In the genomic region with DNA sequence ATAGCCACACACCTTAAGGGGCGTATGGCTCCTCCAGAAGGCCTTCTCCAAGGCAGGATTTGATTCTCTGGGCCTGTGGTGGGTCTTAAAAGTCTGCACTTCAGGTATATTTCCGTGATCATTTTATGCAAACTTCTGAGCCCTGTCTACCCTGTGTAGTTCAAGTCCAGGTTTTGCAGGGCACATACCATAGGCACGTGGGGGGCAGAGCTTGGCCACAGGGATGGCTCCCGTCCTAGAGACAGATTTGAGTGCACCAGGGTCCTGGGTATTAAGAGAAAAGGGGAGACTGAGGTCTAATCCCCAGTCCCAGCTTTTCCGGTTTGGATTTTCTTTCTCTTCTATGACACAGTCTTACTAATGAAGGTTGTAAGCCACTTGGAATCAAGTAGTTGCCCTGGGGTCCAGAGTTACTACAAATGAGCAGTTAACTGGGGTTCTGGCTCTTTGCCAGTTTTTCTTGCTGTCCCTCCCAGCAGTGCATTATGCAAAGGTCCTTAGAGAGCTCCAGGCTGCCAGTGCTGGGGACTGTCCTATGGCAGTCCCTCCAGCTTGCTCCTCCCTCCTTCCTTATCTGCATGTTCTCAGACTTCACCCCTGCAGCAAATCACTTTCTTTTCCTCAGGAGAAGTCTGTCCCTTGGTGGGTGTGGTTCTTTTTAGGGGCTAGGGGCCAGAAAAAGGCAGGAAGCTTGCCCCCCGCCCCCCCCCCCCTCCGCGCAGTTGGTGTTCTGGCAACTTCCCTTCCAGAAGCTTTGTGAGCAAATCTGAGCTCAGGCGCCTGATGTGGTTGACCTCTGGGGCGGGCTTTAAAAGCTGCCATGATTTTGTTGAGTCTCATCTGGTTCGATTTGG, we compare ENCODE assay signal across 8 mouse cellular contexts.
A peak's percentile ranks its signal among the peaks of the same experiment; 100 is the strongest.
DNase-seq lines count a peak whose midpoint lies in the region; ATAC-seq and TF ChIP-seq lines count a peak whose summit lies in the region.

No protein-coding gene starts in this region.

- no peaks in the 10 kb centered on the region for H3K9me3 ChIP-seq in liver, embryonic 14.5 days (ENCODE audit: control insufficient read depth, low read length)
- H3K9me3 ChIP-seq in neural tube, embryonic 11.5 days (ENCODE audit: control insufficient read depth, low read length) = no peaks in the 10 kb centered on the region

- no peak overlapping the region for H3K27ac ChIP-seq in liver, embryonic 14.5 days
- no peak overlapping the region for H3K27ac ChIP-seq in neural tube, embryonic 11.5 days (ENCODE audit: low read depth, low read length)

- no peak overlapping the region for H3K9ac ChIP-seq in liver, embryonic 14.5 days (replicated peaks)
- H3K9ac ChIP-seq in neural tube, embryonic 11.5 days (ENCODE audit: low read length) = no peak overlapping the region

- H3K4me1 ChIP-seq in liver, embryonic 14.5 days (replicated peaks; ENCODE audit: control insufficient read depth in 2 of 2, insufficient read depth in 2 of 2, low read length in 1 of 2) = peaks cover 0 to 7% of the 10 kb centered on the region in 2 experiments; a peak in 2 of 4 replicates
- 0 out of 2 replicates have a peak, but pooled peaks cover 3% of the 10 kb centered on the region for H3K4me1 ChIP-seq in neural tube, embryonic 11.5 days (ENCODE audit: control insufficient read depth, insufficient read depth, low read length)

- ATAC-seq in liver, embryonic 14.5 days (ENCODE audit: insufficient read depth) = peak; percentile 77
- ATAC-seq in neural tube, embryonic 11.5 days (ENCODE audit: insufficient read depth, low FRiP score, low TSS enrichment) = peak; percentile 81

- no peaks in the 10 kb centered on the region for H3K27me3 ChIP-seq in liver, embryonic 14.5 days (ENCODE audit: control insufficient read depth, insufficient read depth, low read length)
- H3K27me3 ChIP-seq in neural tube, embryonic 11.5 days (ENCODE audit: control insufficient read depth, insufficient read depth, low read length) = no peaks in the 10 kb centered on the region

- H3K36me3 ChIP-seq in liver, embryonic 14.5 days (replicated peaks; ENCODE audit: control insufficient read depth, insufficient read depth, low read depth) = no peaks in the 10 kb centered on the region
- H3K36me3 ChIP-seq in neural tube, embryonic 11.5 days (ENCODE audit: control insufficient read depth, insufficient read depth, low read length) = no peaks in the 10 kb centered on the region; the same call in 1 of the 2 replicates

- no peak overlapping the region for H3K4me2 ChIP-seq in liver, embryonic 14.5 days (ENCODE audit: low read depth)
- H3K4me2 ChIP-seq in neural tube, embryonic 11.5 days (ENCODE audit: low read depth) = no peak overlapping the region

- no peak for TF ChIP-seq EP300 in liver, embryonic 14.5 days (IDR thresholded peaks at IDR 0.05; ENCODE audit: low read depth)

- no peak for TF ChIP-seq CTCF in liver, embryonic 14.5 days (IDR thresholded peaks at IDR 0.05; ENCODE audit: low read depth)

- DNase-seq in spleen, postnatal 36 days (ENCODE audit: low spot score in 2 of 2) = peak; percentile 1 to 2
- DNase-seq in spleen, adult 12 weeks (ENCODE audit: low spot score) = no peak
- DNase-seq in gonadal fat pad, adult 2 months (ENCODE audit: low read depth) = peak; percentile 4
- DNase-seq in induced T-regulatory cell, adult 2 months (ENCODE audit: low read depth) = peak; percentile 21
- peak; percentile 22 to 30 (median 28) for DNase-seq in liver, embryonic 14.5 days (ENCODE audit: low read depth in 3 of 3, low spot score in 3 of 3)
- DNase-seq in neural tube, embryonic 11.5 days (ENCODE audit: low spot score) = peak; percentile 36
- DNase-seq in thymus, postnatal 0 days (ENCODE audit: low spot score) = no peak
- no peak for DNase-seq in frontal cortex, postnatal 14 days (ENCODE audit: low spot score in 2 of 2)

- WGBS in liver, embryonic 14.5 days (ENCODE audit: insufficient replicate concordance) = 20% methylated on average over 11 of the region's 11 CpGs
- 45% methylated on average over 11 of the region's 11 CpGs for WGBS in neural tube, embryonic 11.5 days

- H3K4me3 ChIP-seq in liver, embryonic 14.5 days (ENCODE audit: insufficient read depth in 1 of 2, low read depth in 2 of 2, low read length in 2 of 2) = no peak overlapping the region
- H3K4me3 ChIP-seq in neural tube, embryonic 11.5 days (ENCODE audit: low read depth, low read length) = no peak overlapping the region

Comparison
In these comparisons a context has a peak if more than half of its experiments do, and no peak if none do; other contexts are left out.
1. DNase-seq: peak in spleen, postnatal 36 days (2 of 2), gonadal fat pad, adult 2 months (single experiment), induced T-regulatory cell, adult 2 months (single experiment), liver, embryonic 14.5 days (3 of 3) and neural tube, embryonic 11.5 days (single experiment); none in spleen, adult 12 weeks (single experiment), thymus, postnatal 0 days (single experiment) and frontal cortex, postnatal 14 days (0 of 2).